Mouse (Mus musculus) liver, postnatal 0 days (tissue): ENCODE results near the gene Lysmd2.

ENCODE experiments used
- CTCF ChIP-seq: sonication (generic); IDR thresholded peaks from 2 replicates; pipeline ENCODE4 v1.5.1; 2016; ENCODE audit warnings: antibody characterized with exemption, low read depth
- EP300 ChIP-seq: IDR thresholded peaks from 2 replicates; pipeline ENCODE4 v1.6.1; 2016; ENCODE audit warnings: antibody characterized with exemption, low read depth, mild to moderate bottlenecking

DNA sequence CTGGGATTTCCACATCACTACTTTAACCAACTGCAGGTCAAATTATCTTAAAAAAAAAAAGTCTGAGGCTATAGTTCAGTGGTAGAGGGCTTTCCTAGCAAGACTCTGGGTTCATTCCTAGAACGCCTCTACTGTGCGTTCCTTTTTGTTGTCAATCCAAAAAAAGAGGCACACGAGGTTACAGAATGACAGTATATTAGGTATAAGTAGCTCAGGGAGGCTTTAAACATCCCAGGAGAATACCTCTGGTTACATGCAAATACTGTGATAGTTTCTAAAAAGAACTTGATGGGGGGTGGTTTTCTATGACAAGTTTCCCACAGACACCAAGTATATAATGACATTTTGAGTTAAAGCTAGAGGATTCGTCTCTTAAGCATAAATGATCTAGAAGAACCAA is 18.0 kb upstream of the Lysmd2 start:
- TF ChIP-seq EP300: no peak
- TF ChIP-seq CTCF: no peak
